Mouse (Mus musculus) liver, embryonic 14.5 days (tissue): ENCODE results near the gene Xrn2.

ENCODE experiments used
- CTCF ChIP-seq: IDR thresholded peaks from 2 replicates; pipeline ENCODE4 v1.5.1; 2016; ENCODE audit warnings: antibody characterized with exemption, low read depth, control low read depth
- EP300 ChIP-seq: IDR thresholded peaks from 2 replicates; pipeline ENCODE4 v1.6.1; 2016; ENCODE audit warnings: antibody characterized with exemption, low read depth

DNA sequence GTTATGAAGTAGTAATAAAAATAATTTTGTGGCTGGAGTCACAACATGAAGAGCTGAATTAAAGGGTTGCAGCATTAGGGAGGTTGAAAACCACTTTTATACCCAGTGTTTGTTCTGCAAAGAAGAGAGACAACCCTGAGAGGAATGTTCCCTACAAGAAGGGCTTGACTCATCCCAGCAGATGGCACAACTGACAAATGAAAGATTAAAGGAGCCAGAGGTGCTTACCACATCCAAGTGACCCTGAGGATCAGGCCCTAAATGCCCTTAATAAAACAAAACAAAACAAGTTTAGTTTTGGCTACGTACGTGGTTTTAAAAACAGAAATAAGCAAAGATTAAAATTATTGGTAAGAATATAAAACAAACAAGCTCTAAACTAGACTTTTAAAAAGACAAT, 28.0 kb upstream of the Xrn2 start:
- TF ChIP-seq EP300: no peak
- no peak for TF ChIP-seq CTCF
